Mouse (Mus musculus) liver, adult (tissue): ENCODE measurements around the gene Tmem121b.

Source experiments
- GATA4 ChIP-seq: IDR thresholded peaks from 2 replicates; pipeline ENCODE4 v1.6.1; 2014; ENCODE audit warnings: mild to moderate bottlenecking, low read length; ENCODE audit not compliant: insufficient replicate concordance

Gene Tmem121b

DNA sequence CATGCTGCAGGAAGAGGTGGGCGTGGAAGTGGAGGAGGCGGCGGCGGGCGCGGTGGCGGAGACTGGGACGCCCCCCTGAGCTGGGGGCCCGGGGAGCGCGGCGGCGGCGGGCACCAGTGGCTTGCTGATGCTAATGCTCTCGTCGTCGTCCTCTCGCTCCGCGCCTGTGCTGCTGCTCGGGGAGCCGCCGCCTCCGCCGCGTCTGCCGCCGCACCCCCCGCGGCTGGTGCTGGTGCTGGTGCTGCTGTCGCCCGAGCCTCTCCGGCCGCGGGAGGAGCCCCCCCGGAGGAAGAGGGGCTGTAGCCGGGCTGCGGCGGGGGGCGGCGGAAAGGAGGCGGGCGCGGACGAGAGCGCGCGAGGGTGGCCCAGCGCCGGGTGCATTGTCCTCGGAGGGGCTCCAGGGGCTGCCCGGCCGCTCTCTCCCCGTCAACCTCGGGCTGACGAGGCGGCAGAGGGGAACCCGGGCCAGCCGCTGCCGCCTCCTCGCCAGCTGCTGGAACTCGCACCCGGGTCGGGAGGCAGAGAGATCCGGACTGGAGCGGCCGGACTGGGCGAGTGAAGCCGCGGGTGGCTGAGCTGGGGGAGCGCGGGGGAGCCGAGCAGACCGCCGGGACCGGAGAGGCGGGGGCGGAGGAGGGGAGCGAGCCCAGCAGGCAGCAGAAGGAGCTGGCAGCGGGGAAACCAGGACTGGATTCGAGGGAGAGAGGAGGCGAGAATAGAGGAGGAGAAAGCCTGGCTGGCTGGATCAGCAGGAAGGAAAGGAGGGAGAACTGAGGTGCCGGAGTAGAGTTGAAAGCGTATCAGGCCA lies at the start of gene Tmem121b:
TSS of gene Tmem121b (minus strand) at position 434 of the 808 bp plus-strand sequence.
- no peak for TF ChIP-seq GATA4

DNA sequence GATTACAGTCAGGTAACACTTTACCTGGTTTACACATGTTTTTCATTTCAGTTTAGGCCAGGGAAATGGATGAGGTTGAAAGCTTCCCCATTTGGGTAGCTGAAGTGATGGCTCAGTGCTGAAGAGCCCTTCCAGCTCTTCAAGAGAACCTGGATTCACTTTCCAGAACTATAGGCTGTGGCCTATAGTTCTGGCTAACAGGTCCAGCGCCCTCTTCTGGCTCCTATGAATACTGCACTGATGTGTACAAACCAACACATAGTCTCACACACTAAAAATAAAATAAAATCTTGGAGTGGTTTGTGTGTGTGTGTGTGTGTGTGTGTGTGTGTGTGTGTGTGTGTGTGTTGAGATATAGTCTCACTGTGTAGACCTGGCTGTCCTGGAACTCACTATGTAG lies 48.5 kb upstream of the Tmem121b start:
- no peak for TF ChIP-seq GATA4

DNA sequence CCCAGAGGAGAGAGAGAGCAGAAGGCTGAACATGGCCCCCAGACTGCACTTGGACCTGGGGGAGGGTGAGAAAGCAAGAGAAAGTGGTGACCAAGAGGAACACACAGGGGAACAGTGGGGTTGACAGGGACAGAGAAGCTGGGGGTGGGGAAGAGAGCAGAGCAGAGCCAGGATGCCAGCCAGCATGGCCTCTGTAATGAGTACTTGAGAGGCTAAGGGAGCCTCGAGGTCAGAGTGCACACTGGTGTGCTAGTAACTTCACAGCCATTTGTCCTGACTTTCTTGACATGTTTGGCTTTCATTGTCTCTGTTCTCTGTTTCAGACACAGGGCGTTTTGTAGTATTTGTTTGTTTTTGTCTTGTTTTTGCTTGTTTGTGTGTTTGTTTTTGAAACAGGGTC lies 47.8 kb upstream of the Tmem121b start:
- no peak for TF ChIP-seq GATA4

DNA sequence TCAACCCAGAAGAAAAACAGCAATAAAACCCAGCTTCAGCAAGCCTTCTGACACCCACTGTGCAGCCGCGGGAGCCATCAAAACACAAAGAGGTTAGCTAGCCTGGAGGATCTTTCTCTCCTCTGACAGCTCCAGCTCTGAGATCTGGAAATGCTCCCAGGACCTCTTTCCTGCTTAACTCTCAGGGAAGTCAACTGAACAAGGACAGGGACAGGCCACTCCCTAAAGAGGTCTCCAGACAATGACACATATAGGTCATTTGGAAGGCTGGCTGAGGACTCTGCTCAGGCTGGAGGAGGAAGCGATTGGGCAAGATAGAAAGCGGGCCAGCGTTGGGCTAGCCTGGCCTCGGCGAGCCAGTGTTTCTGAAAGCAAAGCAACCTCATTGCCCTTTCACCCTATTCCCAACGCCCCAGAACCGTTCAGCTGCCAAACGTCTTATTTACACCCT lies 46.2 kb upstream of the Tmem121b start:
- no peak for TF ChIP-seq GATA4

DNA sequence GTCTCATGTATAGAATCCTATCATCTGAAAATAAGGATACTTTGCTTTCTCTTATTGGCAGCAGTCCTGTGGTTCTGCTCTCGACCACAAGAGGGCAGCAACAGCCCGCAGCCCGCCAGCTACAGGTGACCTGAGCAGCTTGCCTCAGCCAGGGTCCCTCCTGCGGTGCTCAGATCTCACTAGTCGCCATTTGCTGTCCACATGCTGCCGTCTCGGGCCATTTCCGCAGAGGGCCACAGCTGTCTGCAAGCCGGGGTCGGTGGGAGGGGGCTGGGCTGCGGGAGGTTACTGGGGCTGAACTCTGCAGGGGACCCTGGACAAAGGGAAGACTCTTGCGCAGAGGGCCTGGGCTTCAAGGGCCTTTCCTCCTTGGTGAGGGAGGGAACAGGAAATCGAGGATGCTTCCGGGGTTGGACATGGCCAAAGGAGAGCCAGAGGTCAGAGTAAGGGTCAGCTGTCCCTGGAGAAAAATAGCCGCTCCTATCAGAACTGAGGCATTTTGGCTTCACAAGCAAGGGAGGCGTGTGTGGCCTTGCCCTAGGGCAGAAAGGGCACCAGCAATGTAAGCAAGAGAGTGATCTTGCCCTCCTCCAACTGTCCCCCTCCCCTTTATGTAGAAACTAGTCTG lies 45.6 kb upstream of the Tmem121b start:
- TF ChIP-seq GATA4: peak; percentile 66; the same call in 1 of the 2 replicates

DNA sequence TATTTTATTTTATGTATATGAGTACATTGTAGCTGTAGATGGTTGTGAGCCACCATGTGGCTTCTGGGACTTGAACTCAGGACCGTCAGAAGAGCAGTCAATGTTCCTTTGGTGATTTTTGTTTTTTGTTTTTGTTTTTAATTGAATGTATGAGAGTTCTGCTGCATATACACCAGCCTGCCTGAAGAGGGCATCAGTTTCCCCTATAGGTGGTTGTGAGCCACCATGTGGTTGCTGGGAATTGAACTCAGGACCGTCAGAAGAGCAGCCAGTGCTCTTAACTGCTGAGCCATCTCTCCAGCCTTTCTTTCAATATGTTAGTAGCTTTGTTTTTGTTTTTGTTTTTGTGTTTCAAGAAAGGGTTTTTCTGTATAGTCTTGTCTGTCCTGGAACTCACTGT lies 42.7 kb upstream of the Tmem121b start:
- TF ChIP-seq GATA4: no peak

DNA sequence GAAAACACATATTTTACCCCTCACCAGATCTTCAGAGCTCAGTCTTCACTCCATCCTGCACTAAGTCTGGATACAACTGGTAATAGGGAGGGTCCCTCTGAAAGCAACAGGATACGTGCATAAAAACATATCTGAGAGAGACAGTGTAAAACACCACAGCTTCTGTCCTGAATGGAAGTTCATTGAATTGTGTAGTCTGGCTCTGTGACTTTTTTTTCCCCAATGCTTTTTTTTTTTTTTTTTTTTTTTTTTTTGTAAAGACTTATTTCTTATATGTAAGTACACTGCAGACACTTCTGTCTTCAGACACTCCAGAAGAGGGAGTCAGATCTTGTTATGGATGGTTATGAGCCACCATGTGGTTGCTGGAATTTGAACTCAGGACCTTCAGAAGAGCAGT lies 39.0 kb upstream of the Tmem121b start:
- TF ChIP-seq GATA4: no peak

DNA sequence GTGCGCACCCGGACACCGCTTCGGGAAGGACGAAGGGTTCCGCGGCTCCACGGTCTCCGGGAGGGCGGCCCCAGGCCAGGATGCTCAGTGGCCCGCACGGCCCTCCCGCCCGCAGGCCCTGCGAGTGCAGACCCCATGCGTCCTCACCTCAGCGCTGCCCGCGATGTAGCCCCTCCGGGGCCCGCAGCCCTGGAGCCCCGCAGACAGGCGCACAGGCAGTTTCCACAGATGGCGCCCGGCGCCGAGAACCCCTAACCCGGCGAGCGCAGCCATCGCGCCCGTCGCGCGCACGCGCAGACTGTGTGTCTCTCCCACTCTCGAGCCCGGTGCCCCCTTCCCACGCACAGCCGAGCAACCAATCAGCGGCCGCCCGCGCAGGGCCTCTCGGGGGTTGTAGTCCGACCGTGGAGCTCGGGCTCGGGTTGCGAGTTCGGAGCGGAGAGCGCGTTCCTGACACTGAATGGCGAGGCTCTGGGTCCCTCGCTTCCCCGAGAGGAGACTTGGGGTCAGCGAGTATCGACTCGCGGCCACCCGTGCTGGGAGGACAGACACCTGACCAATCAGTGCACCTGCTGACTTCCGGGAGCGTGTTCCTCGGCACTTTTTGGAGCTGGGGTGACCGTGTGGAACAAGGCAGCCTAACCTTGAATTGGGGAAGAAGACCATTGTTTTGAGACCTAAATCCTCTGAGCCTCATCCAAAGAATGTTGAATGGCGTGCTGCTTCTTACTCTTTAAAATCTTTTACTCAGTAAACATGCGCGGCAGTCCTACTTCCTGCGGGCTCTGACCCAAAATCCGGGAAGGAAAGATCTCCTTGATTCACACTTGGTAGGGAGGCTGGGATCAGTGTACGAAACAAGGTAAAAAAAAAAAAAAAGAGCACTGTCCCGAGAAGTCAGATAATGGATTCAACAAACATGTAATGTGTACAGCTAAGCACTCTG lies 37.7 kb upstream of the Tmem121b start, which contains the start of gene Hdhd5:
TSS of gene Hdhd5 (minus strand) at position 300 of the 946 bp plus-strand sequence.
- no peak for TF ChIP-seq GATA4

DNA sequence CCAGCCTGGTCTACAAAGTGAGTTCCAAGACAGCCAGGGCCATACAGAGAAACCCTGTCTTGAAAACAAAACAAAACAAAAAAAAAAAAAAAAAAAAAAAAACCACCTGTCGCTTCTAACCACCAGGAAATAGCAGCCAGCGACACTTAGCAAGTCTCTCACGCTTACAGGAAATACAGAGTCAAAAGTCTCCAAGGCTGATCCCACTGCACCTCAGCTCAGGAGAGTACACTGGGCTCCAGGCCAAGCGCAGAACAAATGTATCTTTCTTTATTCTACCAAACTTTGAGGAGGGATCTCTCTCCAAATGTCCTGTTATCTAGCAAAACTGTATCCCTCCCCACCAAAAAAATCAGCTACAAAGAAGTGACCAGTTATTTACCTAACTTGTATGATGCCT lies 35.5 kb upstream of the Tmem121b start:
- TF ChIP-seq GATA4: no peak

DNA sequence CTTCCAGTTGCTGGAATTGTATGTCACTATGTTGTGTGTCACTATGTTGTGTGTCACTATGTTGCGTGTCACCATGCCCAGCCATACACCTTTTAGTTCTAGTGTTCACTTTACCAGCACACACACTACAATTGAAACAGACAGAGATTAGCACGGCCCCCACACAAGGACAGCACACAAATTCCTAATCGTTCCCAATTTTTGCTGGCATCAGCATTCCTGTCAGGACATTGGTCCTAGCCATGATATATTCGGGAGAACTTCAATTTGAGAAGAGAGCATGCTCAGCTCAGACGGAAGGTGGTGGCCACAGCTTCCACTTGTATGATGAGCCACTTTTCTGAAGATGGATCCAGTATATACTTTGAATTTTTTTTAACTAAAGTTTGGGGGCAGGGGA lies 31.2 kb upstream of the Tmem121b start:
- no peak for TF ChIP-seq GATA4

DNA sequence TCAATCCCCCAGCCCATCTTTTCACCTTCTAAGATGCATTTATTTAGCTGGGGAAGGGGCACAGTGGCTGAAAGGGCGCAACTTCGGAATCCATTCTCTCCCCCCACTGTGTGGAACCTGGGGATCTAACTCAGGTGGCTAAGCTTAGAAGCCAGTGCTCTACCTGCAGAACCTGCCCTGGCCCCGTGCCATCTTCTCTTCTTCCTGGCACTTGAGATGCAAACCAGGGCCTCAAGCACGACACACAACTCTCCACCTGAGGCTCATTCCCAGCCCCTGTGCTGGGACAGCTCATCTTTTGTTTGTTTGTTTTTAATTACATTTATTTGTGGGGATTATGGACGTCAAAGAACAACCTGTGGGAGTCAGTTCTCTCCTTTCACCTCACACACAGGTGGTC lies 26.0 kb upstream of the Tmem121b start:
- no peak for TF ChIP-seq GATA4

DNA sequence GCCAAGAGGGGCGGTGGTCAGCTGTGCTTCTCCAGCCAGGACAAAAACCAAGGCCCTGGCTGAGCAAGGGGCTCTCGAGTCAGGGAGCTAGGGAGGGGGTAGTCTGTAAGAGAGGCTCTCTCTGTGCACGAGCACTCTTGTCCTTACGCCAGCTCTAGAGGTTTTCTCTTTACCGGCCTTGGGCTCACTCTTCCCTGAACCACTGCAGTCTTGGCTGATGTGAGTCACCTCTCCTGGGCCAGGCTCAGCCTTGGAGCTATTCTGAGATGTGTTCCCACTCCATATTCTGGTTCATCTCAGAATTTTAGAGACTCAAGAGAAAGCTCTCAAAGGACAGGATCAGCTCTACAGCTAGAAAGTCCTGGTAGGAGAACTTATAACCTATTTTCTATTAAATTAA lies 23.7 kb upstream of the Tmem121b start:
- no peak for TF ChIP-seq GATA4

DNA sequence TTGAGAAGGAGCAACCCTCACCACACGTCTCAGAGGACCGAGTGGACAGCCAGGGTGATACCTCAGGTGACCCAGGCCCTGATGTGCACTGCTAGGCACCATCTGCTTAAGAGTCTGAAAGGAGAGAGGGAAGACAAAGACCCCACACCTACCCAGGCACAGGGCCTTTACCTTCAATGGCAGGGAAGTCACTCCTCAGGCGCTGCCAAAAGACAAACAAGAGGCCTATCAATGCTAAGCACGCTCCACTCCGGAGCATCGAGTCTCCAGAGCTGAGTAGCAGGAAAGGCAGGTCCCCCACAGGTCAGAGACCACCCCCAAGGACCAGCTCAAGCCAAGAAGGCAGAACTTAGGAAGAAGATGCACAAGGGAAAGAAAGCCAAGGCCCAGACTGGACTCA lies 23.3 kb upstream of the Tmem121b start:
- TF ChIP-seq GATA4: no peak

DNA sequence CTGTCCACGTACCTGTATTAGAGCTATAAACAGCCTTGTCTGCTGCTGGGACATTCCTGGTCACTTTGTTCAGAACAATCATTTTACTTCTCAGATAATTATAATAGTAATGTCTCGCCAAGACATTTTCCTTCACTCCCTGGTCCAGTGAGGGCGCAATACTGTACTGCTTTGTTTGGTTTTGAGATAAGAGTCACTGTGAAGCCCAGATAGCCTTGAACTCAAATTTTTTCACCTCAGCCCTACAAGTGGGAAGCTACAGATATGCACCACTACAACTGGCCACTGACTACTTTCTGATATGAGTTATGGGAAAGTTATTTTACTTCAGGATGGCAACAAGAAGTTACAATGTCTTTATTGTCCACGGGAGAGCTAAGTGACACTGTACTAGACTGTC lies 22.8 kb upstream of the Tmem121b start:
- no peak for TF ChIP-seq GATA4

DNA sequence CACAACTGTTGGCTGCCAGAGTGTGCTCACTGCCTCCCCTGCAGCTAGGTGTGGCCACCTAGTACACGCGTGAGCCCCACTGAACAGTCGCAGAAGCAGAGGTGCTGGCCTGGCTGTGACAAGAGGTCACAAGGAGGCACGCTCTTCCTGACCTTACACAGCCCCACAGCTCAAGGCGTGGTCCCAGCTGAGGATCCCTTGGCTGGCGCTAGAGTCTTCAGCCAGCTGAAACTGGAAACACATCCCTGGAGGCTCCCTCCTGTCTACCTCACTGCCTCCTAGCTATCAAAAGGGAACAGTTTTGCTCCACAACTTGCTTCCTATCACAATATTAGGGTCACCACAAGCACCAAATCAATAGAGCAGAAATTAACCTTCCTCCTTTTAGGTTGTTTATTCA lies 17.6 kb upstream of the Tmem121b start:
- TF ChIP-seq GATA4: no peak
